Mouse (Mus musculus) hindlimb bud, embryonic 11.5 days (tissue): ENCODE data around the gene Map4k4.

ENCODE experiments used
- DNase-seq: peaks from one replicate; pipeline ENCODE4 v3.0.0-alpha.2; 2012; ENCODE audit warnings: low read depth, low spot score; ENCODE audit errors: extremely low spot score

The Map4k4 gene

DNA sequence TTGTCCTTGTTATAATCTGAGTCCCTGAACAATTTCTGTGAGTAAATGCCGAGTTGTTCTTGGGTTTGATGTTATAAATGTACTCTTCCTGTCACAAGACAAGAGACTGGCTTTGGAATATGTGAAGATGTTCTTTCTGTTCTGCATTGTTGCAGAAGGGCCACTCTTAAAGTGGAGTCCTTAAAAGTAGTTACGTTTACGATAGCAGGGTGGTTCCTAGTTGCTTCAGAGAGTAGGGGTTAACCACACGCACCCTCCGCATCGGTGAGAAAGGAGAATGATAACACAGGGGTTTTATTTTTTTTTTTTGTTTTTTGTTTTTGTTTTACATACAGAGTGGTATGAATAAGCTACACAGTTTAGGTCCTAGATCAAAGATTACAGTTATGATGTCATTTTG, 60.4 kb downstream of the Map4k4 start:
- no peak for DNase-seq

DNA sequence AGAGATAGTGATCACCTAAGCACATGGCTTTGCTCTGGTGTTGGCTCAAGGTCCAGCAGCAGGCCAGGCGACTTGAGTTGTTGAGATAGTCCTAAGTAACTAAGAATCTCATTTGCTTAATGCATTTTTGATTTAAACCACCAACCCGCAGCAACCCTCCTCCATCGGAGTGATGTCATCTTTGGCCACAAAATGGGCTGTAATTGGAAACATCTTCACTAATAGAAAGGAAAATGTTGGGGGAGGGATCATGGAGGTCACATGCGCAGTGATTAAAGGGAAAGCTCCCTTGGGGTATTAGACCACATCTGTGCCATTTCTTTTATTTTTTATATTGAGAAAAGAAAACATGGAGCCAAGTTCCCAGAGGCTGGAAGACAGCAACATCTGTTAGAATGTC, 61.6 kb downstream of the Map4k4 start:
- no peak for DNase-seq

DNA sequence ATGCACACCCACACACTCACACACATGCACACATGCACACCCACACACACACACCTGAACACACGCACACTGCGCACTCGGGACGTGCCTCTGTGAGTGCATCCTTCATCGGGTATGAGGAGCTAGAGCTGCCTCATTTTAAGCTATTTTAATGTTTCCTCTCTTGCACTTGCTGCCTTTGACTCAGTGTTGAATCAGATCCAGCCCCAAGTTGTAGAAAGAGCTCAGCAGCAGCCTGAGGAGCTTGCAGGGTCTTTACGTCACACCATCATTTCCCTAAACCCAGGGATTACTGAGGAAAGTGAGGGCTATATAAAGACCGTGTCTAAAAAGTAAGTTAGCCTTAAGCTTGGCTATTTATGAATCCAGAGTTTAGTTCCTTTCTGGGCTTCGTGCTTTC, 62.1 kb downstream of the Map4k4 start:
- no peak for DNase-seq

DNA sequence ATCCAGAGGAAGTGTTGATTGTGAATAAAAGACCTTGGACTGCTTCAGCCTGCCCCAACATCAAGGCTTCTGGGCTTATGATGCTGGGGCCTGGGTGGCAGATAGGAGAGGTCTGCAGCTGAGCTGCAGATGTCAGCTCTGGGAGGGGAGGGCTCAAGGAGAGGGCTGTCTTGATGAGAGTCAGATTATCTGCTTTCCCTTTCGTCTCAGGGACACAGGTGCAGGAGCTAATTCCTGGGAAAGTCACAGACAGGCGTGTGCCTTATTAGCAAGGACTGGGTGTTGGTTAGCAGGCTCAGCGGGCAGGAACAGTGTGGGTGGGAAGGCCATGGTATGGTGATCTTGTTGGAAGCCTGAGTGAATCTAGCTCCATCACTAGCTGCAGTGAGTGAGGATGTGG, 63.1 kb downstream of the Map4k4 start:
- no peak for DNase-seq

DNA sequence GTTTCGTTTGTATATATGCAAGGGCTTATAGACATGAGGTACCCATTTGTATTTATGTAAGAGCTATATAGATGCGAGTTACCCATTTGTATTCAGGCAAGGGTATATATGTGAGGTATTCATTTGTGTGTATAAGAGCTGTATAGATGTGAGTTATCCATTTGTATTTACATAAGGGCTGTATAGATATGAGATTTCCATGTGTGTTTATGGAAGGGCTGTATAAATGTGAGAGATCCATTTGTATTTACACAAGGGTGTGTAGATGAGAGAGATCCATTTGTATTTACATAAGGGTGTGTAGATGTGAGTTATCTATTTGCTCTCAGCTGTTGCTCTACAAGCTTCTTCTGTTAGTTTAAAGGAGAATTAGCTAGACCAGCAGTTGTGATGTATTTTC, 63.7 kb downstream of the Map4k4 start:
- DNase-seq, result no peak

DNA sequence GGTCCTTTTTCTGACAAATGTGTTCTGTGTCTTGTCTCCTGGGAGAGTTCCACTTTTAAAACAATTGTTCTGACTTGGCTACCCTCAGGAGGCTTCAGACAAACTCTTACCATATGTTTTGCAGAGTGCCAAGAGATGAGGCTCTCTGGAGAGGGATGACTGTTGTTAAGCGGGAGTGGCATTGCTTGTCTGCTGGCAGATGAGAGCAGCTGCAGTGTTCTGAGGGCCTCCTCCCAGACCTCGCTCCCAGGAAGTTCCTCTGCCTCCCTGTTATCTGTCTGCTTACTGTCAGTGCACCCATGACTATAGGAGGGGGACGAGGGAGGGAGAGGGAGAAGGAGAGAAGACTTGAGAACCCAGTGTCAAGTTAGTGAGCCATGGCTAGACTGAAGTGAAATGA, 64.7 kb downstream of the Map4k4 start:
- no peak for DNase-seq

DNA sequence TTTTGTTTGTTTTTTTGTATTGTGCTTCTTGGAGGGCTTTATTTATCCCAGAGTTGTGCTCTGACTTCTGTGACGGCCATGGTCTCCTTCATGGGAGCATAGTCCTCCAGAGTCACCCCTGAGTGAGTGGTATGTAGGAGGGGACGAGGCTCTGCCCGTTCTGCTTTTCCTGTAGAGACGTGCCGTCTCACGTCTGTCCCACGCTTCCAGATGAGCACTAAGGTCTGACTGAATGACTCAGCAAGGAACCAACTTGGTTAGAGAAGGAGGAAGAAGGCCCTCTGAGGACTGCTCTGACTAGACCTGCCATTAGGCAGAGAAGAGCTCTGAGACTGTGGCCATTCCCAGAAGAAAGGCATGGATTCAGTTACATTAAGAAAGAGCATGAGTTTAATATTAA, 68.3 kb downstream of the Map4k4 start:
- no peak for DNase-seq

DNA sequence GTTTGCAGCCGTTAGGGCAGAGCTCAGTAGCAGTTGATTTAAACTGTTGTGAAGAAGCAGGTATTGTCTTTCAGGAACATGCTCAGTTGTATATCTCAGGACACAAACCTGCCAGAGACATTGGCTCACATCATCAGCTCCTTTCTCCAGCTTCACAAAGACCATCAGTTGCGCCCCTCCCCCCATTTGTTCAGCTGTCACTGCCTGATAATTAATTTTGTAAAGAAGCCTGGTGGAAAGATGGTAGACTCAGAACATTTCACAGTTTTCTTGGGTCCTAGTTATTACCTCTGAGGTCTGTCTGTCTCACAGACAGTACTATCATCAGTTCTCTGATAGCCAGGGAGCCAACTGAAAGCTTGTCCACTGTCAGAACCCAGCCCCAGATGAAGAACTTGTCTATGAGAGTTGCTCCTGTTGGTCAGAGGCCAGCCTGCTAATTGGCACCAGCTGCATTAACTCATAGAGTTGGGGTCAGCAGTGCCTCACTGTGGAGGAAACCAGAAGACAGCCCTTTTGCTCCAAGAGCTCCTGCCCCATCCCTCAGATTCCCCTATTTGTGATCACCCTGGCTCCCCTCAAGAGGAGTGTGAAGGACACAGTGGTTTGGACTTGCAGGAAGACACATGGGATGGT, 69.2 kb downstream of the Map4k4 start:
- DNase-seq, result no peak

DNA sequence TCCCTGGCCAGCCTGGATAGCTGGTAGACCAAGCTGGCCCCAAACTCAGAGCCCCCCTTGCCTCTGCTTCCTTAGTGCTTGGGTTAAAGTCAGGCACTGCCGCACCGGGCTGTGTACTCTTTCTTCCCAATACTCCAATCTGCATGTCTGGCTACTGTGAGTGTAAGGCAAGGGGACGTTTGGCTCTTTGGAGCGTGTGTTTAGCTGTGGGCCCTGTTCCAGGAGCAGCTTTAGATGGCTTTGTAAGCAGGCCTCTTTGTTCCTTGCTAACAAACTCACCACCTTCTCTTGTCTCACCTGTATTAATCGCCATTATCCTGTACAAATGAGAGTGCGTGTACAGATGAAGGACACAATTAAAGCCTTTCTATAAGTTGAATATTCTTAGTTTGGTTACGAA, 71.7 kb downstream of the Map4k4 start:
- no peak for DNase-seq

DNA sequence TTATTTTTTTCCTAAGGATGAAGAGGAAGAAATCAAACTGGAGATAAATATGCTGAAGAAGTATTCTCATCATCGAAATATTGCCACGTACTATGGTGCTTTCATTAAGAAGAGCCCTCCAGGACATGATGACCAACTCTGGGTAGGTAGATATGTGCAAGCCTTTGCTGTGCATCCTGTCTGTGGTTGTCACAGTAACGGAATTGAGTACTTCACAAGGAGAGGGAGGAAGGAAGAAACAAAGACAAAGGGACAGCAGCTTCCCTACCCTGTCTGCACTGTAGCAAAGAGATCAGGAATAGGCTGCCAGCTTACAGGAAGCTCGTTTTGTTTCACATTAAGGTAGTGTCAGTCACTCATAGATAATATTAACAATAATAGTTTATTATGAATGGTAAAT, 73.2 kb downstream of the Map4k4 start:
- no peak for DNase-seq

DNA sequence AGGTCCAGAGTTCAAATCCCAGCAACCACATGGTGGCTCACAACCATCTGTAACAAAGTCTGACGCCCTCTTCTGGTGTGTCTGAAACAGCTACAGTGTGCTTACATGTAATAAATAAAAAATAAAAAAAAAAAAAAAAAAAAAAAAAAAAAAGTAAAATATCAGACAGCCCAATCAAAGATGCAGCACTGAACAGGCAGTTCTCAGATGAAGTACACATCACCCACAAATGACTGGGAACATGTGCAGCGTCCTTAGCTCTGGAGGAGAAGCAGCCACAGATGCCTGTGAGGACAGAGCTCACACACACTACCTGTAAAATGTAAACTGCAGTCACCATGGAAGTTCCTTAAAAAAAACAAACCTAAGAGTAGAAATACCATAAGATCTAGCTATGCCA, 74.3 kb downstream of the Map4k4 start:
- no peak for DNase-seq

DNA sequence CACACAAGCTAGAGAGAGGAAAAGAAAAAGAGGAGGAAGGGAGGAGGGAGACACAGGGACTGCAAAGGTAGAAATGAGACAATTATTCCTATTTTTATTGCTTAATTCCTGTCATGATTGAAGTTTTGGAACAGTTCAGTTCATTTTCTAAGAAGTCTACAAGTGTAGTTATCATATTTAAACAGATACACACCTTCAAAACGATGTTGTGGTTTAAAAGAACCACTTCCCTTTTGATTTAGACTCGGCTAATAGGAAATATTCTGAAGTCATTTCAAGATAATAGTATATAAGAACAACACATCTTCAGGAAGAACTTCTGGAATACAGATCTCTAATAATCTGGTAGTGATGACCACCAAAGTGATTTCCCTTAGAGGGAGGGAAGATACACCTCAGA, 75.4 kb downstream of the Map4k4 start:
- DNase-seq, result no peak

DNA sequence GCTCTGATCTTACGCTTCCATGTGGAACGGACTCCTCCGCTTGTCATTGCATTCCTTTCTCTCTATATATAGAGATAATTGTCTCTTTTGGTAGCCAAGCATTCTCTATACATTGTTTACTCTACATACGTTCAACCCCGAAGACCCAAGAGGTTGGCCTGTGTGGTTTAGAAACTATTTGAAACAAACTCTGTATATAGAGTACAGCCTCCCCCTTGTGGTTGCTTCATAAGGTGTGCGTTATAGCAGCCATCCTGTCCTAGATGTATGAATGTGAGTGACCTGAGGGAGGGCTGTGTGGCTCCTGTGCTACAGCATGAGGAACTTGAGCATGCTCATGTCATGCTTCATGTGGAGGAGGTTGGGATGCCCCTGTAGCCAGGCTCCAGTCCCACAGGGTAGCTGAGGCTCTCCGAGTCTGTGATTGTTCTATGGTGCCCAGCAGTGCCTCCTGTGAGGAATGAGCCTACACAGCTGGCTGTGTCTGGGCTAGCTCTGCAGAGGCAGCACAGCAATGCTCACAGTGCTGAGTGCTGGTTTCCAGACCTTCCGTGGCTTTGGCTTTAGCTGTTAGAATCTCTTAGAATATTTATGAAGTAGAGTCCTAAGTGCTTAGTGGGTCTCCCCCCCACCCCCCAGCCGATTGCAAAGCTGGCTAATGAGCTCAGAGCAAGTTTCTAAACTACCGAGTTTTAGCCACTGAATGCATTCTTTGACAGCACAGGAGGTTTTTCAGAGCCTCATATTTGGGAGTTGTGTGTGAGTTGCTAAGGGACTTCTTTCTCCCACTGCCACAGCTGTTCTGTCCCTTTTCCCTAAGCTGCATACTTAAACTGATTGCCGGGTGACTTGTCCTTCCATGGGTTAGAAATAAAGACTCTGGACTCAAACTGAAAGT, 76.4 kb downstream of the Map4k4 start:
- no peak for DNase-seq

DNA sequence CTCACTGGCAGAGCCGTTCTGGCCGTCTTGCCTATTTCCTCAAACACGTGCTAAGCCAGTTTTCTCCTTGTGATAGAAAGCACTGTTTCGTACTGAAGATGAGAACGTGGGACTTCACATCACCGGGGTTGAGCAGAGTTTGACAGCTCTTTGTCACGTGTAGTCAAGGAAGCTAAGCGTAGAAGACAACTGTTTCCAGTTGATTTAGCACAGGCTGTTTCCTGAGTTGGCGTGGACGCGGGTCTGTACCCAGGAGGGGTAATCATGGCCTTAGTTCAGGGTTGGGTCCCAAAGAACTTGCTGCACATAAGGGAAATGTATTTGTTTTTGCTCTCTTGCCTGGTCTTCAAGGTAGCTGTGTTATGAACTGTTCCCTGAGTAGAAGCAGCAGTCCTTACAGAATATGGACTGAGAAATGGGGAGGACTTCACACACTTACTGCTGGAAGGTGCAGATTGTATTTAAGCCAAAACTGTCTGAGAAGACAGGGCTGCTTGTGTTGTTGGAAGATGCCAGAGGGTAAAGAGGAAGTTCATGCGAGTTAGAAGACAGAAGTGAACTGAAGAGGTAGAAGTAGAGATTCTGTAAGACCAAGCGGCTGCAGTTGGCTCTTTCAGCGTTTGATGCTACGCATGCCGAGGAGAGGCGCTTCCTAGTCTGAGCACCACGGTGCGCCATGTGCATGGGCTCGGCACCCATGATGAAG, 78.2 kb downstream of the Map4k4 start:
- DNase-seq, result no peak

DNA sequence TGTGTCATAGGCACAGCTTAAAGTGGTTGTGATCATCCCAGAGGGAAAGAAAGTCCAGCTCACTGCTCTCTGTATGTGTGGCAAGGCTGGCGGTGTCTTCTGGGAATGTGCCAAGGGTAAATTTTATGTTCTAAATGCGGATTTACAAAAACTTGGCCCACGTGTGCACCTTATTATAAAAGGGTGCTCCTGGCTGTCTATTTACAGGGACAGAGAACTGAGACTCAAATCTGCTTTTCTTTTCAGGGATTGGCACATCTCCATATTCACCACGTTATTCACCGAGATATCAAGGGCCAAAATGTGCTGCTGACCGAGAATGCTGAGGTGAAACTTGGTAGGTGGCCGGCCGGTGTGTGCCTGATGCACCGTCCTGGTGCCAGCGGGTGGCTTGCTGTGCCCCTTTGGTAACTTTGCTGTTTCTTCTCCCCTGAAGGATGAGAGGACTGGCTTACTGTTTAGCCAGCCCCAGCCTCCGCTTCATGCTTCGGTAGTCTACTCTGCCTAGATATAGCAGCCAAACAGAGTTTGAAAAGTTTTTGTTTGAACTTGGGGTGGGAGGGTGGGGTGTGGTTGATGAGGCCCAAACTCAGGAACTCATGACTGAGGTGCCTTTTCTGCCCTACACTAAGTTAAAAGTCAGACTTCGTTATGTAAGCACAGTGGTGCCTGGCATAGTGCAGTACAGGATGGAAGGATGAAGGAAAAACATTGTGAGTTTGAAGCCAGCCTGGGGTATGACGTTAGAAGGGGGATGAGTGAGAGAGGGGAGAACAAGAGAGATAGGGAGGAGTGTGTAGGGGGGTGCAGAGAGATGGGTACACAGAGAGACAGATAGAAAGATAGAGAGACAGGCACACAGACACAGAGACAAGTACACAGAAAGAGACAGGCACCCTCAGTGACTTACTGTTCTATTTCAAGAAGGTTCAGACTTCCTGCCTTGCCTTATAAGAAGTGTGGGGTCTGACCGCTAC, 79.9 kb downstream of the Map4k4 start:
- no peak for DNase-seq

DNA sequence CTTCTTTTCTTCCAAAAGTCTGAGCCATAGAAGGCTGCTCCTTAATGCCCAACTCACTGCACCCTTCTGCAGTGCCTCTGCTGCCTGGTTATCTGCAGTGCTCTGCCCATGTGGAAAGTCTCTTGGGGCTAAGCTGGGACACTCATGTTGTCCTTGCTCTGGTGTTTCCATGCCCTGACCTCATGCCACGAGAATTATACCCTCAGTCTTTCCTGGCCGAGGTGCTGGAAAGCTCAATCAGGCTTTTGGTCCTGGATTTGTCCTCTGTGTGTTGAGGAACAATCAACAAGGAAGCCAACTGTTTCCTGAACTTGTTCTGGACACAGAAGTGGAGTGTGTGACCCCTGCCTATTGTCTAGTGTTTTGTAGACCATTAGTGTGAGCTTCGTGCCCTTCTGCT, 81.3 kb downstream of the Map4k4 start:
- DNase-seq, result no peak

DNA sequence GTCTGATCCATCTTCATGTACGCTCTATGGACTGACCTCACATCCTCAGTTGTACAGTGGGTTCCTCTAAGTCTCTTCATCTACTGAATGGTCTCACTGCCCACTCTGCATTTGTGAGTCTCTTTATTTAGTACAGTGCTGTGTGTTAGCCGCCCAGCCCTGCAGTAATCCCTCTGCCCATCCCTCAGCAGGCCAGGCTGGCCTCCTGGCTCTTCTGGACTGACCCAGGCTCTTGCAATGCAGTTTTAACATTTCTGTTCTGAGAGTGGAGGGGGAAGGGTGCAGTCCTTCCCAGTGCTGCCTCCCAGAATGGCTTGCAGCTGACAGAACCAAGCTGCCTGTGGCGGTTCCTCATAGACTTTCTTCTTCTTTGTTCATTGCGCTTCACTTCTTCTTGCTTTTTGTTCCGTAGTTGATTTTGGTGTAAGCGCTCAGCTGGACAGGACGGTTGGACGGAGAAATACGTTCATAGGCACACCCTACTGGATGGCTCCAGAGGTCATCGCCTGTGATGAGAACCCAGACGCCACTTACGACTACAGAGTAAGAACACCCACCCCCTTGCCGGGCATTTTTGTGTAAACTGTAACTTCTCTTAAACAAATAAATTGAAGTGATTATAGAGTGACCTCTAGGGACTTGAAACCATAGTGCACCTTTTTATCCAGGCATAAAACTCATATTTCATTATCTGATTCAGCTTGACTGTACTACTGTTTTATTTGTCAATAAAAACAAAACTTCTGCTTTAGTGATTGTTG, 82.2 kb downstream of the Map4k4 start:
- no peak for DNase-seq

DNA sequence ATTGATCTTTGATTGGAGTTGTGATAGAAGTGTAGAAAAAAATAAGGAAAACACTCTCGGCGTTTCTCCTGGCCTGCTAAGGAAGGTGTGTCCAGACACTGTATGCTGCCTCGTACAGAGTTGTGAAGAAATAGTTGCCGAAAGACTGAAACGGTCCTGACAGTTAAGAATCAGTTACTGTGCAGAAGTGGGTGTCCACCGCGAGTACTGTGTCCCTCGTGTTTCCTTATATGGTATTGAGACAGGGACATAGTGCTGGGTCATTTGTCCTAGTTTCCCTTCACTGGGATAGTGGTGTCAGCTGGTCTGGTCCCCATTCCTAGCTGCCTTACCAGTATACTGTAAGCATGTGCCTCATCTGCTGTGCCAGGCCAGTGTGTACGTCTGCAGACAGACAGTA, 83.6 kb downstream of the Map4k4 start:
- no peak for DNase-seq

DNA sequence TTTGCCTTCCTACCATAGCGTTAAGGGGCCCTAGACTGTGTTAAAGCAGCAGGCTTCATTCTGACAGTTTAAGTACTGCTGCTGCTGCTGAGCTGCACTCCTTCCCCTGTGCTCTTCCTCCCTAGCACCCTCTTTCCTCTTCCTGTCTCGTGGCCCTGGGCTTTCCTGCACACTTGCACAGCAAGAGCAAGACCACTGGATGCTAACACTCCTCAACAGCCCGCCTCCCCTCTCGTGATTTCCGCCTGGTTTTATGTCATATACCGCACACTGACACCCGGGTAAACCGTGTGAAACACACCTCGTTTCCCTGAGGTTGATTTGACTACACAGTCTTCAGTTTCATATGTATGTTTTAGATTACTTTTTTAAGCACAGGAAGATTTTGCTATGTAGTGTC, 86.1 kb downstream of the Map4k4 start:
- DNase-seq, result no peak

DNA sequence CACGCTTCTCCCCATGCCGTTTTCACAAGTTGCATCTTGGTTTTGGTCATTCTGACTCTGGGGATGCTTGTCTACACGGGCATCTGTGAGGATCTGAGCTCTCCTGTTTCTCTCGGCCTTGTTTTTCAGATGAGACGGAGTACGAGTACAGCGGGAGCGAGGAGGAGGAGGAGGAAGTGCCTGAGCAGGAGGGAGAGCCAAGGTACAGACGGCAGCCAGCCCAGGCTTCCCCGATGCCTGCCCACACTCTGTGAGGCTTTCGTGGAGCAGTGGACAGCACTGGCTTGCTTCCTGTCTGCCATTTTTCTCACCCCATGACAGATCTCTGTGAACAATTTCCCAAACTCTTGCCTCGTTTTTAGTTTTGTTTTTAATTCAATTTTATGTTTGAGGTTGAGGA, 88.1 kb downstream of the Map4k4 start:
- no peak for DNase-seq
